Mouse (Mus musculus) lung, postnatal 10 days (tissue): ENCODE data around the gene Cd5.

Experiments used
- DNase-seq: peaks from one replicate; pipeline ENCODE4 v3.0.0; 2021

The Cd5 gene

DNA sequence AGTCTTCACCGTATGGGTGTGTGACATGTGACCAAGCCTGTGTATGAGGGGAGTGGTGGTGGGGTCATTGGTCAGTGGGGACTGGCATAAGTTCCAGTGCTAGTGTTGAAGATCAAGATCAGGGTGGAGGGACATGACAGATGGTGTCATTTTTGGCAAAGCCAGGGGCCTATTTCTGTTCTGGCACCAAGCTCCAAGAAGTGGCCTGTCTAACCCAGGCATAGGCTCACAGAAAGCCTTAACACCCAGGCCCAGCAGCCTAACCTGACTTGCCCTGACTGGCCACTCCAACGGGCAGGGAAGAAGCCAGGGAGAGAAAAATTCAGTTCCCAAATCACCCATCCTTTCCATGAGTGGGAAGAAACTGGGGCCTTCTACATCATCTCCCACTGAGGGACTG is 18.7 kb upstream of the Cd5 start:
- DNase-seq: no peak

DNA sequence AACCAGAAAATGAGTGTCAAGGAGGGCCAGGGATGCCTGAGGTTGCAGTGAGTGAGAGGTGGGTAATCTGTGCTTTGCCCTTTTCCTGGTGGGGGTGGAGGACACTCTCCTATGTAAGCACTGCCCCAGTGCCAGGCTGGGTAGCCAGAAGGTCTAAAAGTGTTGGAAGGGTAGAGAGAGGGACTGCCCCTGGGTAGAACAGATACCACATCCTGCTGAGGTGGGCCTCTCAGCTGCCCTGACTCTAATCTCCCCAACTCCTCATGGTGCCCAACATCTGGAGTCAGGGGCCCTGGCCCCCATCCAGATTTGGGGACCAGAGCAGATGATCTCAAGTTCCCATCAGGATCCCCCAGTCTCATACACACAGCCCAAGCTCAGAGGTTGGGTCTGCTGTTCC is 18.3 kb upstream of the Cd5 start:
- DNase-seq: no peak

DNA sequence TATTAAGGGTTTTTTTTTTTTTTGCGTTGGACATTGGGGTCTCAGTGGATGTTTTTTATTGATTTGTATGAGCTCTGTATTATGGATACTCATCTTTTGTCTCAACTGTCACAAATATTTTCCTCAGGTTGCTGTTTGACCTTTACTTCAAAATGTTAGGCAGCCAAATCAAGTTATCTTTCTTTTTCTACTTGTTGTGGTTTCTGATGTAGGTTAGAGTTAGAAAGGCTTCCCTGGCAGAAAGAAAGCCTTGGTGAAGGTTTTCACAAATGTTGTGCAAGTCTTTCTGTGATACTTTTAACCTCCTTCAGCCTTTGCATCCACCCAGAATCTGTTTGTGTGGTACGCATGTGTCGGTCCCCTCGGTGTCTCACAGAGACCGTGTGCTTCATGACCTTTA is 13.8 kb upstream of the Cd5 start:
- DNase-seq: no peak

DNA sequence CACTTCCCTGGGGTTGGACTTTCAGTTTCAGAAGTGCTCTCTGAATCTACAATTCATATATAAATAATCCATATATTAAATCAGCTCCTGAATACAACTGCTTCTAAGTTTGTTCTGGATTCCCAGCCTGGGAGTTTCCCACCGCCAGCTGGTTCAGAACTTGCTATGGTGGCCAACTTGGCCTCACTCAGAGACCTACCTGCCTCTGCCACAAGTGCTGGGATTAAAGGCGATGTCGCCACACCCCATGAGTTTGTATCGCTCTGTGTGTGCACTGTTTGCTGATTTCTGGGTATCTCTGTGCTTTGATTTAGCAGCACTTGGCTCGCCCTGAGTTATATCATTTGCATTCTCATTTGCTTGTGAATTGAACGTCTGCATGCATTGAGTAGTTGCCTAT is 13.3 kb upstream of the Cd5 start:
- DNase-seq: no peak

DNA sequence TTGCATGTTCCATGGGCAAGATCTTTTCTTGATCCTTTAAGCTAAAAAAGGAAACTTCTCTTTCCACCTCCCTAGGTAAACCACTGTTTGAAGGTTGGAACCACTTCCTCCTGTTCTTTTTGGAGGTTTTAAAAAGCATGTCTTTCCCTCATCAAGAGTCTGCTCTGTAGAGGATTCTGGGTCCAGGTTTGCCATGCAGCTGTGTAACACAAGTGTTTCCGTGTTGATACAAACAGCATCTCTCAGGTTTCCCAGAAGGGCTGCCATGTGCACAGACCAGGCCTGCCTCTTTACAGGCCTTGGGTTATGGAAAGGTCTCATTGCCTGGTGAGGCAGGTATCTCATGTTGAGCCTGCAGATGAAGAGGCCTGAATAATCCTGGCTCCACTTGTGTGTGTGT is 12.8 kb upstream of the Cd5 start:
- DNase-seq: no peak

DNA sequence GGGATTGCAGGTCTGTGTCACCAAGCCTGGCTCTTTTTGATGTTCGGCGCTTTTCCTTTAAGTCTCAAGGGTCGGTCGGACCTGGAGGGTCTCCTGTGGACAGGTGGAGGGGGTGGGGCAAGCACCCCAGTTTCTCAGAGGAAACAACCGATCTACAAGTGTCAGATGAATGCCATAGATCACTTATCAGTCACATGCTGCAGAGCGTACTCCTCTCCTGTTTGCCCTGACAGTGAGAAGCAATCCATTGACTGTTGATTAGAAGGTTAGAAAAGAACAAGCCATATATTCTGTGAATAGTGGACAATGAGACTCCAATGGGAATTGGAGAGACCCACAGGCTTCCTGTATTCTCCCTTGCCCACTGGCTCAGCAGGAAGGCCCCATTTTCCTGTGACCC is 11.4 kb upstream of the Cd5 start:
- DNase-seq: no peak

DNA sequence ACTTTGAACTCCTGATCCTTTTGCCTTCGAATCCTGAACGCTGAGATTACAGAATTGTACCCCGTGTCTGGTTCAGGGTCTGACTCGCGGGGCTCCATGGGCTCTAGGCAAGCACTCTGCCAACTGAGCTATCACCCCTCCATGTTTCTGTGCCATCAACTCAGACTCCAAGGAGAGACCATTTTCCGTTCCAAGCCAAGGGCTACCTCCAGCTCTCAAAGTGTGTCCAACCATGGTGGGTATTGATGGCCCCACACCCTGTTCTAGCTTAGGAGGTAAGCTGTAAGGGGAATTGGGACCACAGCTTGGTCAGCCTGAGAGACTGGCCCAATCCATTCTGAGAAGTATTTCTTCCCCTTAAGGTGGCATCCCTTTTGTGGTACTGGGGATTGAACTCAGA is 10.5 kb upstream of the Cd5 start:
- DNase-seq: no peak

DNA sequence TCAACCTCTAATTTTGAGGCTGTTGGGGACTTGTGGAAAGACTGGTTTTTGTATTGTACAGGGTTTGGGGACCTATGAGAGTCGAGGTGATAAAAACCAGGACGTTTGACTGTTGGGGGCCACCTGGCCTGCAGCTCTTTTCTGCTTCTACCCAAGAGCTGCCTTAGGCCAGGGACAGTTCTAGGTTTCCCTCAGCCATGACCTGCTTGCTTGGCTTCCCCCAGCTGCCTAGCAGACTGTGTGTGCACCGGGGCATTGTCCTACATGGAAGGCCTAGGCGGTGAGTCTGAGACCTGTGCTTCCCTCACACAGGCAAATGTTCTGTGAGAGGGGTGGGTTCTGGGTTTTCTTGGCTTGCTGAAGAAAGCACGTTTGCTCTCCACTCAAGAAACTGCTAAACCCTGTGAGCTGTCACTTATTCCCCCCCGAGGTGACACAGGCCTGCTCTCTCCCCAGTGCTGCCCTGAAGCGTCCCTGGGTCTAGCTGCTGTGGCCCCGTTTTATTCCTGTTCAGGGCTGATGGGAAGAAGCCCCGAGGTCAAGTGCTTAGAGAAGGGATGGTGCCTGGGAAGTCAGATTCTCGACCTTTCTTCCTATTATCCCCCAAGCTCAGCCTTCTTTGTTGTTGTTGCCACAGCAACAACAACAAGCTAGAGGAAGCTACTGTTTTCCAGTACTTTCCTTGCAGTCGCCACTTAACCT is 9.8 kb upstream of the Cd5 start:
- DNase-seq: no peak

DNA sequence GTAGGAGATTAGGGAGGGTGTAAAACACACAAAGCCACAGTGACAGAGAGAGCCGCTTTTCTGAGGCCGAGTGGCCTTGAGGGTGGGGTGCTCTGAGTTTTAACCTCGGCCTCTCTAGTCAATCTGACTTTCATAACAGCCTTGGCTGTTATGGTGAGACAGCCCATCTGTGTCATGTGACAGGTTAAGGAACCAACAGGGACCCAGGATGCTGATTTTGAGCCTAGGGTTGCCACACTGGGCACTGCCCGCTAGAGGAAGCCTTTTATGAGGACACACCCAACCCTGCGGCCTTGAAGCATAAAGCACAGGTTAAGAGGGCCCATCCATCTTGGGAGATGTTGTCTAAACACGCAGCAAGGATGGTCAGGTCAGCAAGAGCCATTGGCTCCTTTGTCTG is 8.9 kb upstream of the Cd5 start:
- no peak for DNase-seq

DNA sequence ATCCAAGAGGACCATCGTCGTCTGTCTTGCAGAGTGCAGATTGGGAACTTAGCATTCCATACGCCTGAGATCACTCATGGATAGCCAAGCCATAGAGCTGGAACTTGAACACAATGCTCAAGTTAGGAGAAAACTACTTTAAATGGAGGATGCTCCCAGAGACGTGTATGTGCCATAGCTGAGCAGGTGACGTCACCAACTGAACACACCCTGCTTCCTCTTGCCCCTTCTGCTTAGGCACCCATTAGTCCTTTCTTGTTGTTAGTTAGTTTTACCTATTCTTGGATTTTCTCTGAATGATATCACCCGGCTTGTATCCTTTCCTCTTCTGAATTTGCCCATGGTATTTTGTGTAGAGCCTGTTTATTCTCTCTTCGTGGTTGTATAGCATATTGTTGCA is 8.4 kb upstream of the Cd5 start:
- no peak for DNase-seq

DNA sequence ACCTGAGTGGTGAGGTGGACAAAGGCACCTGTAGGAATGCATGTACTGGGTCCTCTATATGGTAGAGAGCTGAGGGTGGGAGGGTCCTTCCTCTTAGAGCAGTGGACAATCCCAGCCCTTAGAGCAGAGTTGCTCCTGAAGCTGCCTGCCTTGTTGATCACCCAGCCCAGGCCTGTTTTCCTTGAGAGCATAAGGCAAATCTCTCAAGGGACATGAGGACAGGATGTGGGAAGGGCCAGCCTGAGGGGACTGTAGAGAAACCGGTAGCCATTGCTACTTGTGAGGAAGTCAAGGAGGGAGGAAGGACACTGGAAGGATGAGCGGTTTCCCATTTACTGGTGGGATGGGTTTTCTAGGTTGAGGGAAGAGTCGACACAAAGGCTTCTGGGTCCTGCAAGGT is 3.8 kb upstream of the Cd5 start:
- DNase-seq: no peak

DNA sequence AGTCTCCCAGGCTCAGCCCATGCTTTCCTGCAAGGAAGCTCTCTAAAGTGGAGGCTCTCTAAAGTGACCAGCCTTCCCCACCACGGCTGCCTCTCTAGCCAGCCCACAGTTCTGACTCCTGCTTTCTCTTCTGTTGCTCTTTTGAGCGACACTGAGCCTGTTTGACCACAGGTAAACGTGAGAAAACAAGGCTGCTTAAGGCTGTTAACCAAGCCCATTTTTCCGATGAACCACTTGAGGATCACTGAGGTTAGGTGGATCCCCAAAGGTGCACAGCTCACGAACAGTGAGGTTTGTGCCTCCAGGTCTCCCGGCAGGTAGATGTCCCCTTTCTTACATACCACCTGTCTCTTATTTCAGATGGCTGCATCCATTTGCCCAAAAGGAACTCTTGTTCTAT is 3.3 kb upstream of the Cd5 start:
- DNase-seq: no peak

DNA sequence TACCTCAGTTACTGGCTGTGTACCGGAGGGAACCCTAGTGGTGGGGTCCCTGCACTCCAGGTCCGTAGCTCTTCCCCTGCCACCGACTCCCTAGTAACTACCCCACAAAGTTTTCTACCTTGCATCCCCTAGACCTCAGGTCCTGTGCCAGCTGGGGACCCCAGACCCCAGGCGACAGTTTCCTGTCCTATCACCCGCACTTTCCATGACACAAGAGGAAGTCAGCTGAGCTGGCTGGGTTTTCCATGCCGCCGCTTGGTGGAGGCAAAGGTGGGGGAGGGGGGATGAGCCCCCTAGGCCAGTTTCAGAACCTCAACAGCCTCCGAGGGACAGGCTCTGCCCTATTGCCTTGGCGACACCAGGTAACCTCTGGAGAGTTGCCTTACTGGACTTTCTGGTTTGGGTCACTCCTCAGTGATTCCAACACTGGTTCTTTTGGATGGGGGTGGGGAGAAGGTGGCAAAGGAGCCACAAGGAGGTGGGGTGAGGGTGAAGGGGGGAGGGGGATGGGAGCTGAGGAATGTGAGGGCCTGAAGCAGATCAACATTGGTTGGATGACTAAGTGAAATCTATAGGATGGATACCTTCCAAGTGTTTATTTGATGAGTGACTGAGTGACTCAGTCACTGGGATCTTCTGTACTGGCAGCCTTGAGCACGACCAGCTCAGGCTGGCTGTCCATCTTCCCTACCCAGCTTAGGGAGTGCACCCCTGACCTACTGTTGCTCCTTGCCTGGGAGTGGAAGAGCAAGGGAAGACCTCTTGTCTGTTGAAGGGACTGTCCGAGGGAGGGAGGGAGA is 2.0 kb upstream of the Cd5 start:
- DNase-seq: peak; percentile 26

DNA sequence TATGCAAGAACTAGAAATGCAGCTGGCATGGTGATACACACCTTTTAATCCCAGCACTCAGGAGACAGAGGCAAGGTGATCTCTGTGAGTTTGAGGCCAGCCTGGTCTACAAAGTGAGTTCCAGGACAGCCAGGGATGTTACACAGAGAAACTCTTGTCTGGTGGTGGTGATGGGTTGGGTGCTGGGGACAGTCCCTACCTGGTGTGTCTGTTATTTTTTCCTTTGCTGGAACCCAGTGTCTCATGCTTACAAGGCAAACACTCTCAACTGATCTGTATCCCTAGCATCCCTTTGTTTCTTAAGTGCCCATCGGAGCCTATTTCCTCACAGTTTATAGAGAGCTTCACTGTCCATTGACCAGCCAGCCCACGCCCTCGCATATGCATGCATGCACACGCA is 1.1 kb upstream of the Cd5 start:
- DNase-seq: no peak

DNA sequence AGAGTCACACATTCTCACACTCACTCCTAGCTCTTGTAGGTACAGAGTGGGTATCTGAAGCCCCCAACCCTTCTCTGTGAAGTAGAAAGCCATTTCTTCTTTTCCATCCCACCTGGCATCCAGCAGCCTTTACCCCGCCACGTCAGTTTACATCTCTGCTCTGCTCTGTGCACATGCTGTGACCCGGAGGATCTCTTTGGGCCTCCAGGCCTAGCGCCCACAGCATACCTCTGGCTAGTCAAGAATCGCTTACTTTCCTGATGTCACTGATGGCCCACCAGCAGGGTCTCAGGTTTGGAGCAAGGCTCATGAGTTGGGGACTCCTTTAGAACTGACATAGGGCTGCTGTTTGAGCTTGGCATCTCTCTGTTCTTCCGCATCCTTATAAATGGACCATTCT is 764 bp downstream of the Cd5 start:
- DNase-seq: no peak

DNA sequence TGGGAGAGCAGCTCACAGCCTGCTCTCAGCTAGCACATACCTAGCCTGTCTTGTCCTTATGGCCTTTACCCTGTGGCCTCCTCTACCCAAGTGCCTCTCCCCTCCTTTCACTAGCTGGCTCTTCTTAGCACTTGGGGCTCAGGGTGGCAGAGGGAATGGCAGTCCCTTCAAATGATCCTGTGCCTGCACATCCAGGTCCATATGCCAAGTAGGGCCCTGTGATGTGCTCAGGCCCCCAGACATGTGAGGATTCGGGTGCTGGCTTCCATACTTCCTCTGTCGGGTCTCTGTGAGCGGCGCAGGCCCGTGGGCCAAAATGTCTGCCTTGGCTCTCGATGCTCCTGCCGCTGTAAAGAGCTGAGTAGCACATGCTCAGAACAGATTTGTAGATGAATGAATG is 2.9 kb downstream of the Cd5 start:
- DNase-seq: no peak

DNA sequence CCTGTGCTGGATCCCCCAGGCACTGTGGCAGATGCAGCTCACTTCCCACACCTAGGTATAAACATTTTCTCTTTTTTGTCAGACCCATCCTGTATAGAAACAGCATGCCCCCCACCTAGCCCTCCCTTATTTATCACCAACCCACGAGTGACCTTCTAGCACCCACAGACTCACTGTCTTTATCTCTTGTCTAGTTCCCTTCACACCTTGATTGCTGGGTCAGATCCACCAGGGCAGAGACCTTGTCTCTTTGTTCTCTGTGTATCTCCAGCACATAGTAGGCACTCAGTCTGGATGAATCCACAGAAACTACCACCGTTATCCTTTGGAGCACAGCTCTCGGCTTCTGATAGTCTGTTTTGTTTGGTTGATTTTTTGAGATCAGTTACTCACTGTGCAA is 3.7 kb downstream of the Cd5 start:
- DNase-seq: no peak

DNA sequence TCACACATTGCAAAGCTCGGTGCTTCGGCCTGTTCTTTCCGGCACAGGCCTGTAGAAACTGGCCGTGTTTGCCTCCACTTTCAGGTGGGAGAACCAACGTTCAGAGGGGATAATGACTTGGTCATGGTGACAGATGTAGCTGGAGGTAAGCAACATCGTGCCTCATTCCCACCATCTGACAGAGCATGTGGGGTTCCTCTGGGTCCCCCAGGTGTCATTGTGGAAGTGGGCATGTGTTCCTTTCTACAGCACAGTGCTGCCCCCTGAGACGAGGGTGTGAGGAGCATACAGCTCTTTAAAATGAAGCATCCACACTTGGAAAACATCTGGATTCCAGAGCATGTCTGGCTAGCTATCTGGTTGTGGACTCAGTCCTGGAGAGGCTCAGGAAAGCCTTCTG is 4.2 kb downstream of the Cd5 start:
- DNase-seq: no peak

DNA sequence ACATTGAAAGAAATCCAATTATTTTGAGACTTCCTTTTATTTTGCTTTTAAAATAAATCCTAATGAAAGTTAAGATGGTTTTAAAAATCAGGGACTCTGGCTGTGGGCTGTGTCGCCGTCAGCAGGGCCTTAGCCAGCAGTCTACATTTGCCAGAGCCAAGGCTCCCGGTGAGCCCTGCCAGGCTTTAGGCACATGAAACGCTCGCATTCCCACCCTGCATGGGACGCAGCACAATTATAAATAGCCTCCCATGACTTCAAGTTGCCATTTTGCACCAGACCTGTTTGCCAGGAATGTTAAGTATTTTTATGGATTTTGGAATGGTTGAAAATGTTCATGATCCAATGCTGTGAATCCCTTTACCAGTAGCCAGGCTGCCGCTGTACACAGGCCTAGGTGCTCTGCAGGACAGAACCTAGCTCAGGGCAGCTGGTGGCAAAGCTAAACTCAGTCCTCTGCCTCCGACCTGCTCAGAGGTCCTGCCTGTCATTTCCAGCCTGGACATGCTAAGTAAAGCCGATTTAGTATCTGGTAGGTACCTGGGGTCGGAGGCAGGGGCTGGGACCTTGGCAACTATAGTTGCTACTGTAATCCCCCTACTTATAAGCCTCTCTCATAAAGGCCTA is 5.2 kb downstream of the Cd5 start:
- no peak for DNase-seq

DNA sequence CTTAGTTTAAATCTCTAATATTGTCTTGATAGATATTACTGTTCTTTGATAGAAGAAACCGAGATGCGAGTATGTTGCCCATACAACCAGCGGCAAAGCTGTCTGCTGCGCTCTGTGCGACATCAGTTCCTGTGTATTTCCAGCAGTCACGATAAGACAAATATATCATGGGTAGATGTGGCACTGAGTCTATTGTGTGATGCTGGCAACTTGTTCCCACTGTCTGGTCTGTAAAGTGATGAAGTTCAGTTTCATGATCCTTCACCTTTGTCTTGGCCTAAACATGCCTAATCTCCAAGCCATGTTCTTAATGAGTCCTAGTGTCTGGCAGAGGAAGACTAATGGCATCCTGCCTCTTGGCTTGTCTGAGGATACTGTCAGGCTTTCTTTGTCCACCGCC is 6.1 kb downstream of the Cd5 start:
- no peak for DNase-seq

DNA sequence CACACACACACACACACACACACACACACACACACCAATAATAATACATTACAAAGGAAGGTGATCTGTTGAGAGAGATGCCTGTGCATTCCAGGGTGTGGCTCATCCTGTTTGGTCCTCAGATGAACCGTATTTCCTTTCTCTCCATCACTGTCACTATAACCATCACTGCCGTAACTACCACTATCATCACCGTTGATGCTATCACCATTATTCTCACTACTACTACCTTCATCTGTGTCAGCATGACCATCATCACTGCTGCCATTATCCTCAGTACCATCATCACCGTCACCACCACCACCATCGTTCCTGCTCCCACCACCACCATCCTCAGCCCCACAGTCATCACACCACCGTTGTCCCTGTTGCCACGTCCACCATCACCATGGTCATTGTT is 6.8 kb downstream of the Cd5 start:
- no peak for DNase-seq

DNA sequence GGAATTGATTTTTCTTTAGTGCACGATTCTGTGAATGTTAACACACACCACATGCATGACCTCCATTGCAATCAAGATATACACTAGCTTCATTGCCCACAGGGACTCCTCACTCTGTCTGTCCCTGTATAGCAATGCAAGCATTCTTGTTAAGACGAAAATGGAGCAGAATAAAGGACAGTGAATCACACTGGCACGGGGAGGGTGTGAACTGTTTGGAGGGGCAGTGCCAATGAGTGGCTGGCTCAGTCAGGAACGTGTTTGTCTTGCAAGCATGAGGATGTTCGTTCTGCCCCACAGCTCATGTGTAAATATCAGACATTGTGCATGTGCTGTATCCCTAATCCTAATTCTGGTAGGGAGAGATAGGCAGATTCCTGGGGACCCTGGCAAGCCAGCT is 8.3 kb downstream of the Cd5 start:
- no peak for DNase-seq

DNA sequence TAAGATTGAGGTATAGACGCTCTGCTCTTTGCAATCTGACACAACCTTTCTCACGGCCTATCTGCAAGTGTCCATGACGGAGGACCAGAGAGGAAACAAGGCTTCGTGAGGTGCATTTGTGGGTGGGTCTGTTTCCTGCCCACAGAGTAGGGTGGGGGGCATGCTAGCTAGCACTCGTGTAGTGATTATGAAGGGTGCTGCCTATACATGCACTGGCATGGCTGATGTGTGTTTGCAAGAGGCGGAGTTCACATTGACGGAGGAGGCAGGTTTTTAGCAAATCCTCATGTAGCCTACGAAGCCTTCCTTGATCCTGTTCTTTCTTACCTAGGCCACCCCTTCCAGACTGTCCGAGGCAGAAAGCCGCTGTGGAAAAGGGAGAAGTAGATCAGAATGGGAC is 8.9 kb downstream of the Cd5 start:
- no peak for DNase-seq

DNA sequence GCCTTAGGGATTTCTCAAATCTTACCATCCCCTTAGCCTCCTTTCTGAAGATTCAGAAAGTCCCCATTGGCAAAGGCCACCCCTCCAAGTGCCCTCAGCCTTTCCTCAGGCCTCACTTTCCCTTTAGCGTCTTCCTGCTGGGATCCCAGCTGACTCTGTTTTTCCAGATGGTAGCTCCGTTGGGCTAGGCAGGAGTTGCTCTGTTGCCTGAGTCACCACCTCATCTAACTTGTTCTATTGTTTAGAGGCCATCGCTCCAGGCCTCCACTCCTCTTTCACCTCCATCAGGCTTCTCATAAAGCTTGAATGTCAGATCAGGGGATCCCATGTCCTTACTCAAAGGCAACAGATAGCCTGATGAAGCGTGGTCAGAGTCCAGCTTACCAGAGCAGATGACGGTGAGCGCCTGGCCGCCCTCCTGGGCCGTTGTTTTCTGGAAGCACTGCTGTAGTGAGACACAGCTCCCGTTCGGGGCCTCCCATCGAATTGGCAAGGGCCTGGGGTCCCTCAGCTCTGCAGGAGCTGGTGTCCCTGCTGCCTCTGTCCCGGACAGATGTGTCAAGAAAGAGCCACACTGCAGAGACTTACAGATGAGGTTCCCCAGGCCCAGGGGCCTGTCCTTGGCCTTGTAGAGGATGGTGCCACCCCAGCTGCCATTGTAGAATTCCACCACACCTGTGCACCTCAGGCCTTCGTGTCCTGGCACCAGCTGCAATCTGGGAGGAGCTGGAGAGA is 14.0 kb downstream of the Cd5 start:
- DNase-seq: no peak
